Mouse (Mus musculus): Measurements from ENCODE around the gene Aurkaip1.
"Not testable (repeated sequence)": the region's sequence is repeated elsewhere in the genome, so short reads cannot be mapped to it uniquely, and the experiment has no call there.

Gene Aurkaip1

DNA sequence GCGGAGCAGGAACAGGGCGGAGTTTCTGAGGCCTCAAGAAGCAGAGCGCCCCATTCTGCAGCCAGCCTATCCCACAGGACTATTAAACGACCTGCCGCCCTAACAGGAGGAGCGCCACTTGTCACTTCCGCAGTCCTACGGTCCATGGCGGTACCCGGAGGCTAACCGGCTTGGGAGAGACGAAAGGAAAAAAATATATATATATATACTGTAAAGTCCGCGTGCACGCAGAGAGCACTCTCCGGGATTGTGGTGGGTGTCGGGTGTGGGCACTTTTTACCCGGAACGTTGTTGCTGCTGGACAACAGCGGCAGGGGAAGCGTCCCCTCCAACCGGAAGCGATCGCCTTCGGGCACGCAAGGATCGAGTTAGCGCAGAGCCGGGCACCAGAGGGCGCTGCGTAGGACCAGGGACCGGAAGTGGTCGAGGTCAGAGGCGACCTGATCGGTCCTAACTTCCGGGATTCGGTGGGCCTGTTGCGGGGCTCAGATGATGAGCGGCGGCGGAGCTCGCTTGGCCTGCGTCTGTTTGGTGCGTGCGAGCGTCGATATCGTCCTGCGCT is at the start of gene Aurkaip1:
Aurkaip1 (plus strand) TSS at position 68 of the 562 bp plus-strand sequence.
- in situ Hi-C loops (cut with MboI, MseI), result no loop called here

DNA sequence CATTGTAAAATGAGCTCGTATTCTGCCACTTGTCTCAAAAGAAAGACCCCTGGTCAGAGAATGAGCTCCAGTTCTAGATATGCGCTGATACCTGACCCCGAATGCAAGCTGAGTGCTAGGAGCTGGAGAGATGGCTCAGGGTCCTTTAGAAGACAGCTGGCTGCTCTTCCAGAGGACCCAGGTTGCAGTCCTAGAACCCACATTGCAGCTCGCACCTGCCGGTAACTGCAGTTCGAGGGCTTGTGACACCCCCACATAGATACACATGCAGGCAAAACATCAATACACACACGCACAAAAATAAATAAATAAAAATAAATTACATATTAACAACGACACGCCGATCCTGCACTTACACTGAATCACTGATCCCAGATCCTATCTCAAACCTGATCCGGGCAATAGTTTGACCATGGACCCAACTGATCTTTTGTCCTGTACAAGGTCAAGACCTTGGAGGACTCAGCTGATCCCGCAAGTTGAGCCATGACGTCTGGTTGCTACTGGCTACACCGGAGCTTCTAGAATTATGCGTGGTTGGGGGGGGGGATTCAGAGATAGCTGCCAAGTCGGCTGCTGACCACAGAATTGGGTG is 47.5 kb upstream of the Aurkaip1 start:
- in situ Hi-C loops (cut with MboI, MseI), result no loop called here

DNA sequence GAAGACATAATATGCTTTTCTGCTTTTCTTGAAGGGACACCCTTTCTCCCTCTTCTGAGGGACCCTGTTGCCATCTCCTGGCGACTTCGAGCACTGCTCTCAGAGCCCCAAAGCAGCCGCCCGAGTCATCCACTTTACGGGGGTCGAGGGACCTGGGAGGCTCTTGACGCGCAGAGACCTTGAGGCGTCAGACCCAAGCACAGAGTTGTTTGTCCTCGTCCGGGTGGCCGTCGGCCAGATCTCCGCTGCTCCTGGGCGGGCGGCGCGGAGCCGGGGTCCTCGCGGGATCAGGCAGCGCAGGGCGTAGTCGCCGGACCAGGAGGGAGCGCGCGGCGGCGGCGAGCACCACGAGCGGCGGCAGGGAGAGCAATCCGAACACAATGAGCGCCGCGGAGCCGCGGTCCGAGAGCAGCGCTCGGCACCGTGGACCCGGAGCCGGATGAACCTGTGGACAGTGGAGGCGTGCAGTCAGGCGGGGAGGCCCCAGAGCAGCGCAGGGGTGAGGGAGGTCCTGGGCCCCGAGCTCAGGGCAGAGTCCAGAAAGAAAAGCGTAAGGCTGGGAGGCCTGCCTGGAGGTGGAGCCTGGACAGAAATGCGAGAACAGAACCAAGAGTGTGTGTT is 46.9 kb upstream of the Aurkaip1 start:
- in situ Hi-C loops (cut with MboI, MseI), result no loop called here

DNA sequence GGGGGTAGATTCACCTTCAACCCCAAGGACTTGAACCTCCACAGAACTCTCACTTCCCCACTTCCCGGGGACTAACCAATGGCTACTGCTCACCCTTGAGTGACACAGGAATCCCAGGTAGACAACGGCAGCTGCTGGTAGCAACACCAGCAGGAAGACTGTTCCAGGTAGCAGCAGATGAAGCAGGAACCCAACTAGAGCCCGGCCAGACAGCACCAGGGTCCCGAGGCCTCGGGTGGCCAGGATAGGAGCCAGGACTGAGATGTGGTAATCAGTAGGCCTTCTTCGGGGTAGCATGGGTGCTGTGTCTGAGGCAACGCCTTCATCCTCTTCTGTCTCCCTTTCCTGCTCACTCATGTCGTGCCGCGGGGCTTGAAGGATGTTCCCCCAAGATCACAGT is 45.8 kb upstream of the Aurkaip1 start:
- in situ Hi-C loops (cut with MboI, MseI), result no loop called here

DNA sequence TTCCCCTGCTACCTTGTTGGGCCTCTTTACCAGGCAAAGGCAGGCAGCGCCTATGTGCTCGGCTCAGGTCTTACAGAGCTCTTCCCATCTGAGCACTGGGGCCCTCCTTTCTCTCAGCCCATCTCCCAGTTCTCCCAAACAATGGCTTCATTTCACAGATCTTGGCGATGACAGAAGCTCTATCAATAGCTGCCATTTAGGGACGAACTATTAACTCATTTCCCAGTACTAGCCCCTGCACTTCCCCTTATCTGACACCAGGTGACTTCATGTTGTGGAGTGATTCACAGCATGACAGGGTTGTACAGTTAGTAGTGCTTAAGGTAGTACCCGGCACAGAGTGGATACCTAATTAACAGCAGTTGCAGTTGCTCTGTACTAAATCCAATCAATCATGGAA is 45.3 kb upstream of the Aurkaip1 start, which contains the start of gene Tmem88b:
Tmem88b (minus strand) TSS at position 56 of the 400 bp plus-strand sequence.
- in situ Hi-C loops (cut with MboI, MseI), result no loop called here

DNA sequence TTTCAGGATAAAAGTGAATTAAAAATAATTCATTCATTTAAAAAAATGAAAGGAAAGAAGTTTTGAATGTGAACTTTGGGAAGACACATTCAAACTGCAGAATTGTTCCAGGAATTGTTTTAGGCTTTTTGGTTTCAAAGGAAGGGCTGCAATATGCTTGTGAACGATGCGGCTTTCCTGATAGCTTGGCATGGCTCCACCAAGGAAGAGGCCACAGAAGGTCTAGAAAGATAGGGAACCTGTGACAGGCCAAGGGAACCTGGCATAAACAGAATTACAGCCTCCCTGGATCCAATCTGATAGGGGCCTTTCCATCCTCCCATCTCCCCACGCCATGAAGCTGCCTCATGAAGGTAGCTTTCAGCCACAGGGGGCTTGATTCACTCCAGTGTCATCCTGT is 42.8 kb upstream of the Aurkaip1 start:
- in situ Hi-C loops (cut with MboI, MseI), result no loop called here

DNA sequence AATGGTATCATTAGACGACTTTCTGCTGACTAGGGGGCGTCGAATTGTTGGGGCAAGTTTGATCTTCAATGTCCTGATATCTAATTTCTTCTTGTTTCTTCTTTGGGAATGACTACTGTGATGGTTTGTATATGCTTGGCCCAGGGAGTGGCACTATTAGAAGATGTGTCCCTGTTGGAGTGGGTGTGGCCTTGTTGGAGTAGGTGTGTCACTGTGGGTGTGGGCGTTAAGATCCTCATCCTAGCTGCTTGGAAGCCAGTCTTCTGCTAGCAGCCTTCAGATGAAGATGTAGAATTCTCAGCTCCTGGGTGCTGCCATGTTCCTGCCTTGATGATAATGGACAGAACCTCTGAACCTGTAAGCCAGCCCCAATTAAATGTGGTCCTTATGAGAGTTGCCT is 42.2 kb upstream of the Aurkaip1 start:
- in situ Hi-C loops (cut with MboI, MseI), result not testable (repeated sequence)

DNA sequence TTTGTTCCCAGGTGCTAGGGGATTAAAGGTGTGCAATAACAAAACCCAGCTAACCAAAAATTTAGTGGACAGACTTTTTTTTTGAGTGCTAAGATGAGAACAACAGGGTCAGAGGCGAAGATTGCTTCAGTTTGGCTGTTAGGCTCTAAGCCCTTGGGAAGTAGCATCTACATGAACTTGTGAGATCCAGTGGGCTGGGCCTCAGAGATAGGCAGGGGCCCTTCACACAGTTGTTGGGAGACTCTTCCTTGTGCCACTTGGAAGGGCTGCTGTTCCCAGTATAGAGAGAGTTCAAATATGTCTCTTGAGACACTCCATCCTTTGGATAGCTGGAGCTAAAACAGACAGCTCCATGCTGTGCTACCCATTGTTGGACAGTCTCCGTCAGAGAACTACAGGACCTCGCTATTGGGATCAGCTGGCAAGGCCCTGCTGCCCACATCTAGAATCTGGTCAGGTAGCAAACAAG is 41.0 kb upstream of the Aurkaip1 start, which contains the start of gene Ankrd65:
Ankrd65 (plus strand) TSS at position 419 of the 469 bp plus-strand sequence.
- in situ Hi-C loops (cut with MboI, MseI), result no loop called here

DNA sequence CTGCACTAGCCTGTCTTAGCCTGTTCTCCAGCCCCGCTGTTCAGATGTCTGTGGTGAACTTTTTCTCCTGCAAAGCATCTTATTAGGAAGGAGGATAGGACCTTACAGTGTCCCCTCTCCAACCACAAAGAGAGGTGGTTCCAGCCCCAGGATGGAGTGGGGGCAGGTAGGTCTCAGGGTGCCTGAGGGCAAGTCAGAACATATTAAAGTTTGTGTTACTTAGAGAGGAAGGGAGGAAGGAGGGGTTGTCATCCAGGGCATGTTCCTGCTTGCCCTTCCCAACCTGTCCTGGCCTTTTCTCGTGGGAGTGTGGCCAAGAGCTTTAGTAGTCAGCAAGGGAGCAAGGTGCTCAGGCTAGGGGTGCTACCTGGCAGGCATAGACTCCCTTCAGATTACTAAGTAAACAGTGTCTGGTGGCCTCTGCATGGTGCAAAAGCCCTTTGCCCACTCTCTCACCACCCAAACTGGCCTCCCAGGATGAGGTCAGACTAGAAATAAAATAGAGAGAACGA is 40.4 kb upstream of the Aurkaip1 start:
- in situ Hi-C loops (cut with MboI, MseI), result no loop called here

DNA sequence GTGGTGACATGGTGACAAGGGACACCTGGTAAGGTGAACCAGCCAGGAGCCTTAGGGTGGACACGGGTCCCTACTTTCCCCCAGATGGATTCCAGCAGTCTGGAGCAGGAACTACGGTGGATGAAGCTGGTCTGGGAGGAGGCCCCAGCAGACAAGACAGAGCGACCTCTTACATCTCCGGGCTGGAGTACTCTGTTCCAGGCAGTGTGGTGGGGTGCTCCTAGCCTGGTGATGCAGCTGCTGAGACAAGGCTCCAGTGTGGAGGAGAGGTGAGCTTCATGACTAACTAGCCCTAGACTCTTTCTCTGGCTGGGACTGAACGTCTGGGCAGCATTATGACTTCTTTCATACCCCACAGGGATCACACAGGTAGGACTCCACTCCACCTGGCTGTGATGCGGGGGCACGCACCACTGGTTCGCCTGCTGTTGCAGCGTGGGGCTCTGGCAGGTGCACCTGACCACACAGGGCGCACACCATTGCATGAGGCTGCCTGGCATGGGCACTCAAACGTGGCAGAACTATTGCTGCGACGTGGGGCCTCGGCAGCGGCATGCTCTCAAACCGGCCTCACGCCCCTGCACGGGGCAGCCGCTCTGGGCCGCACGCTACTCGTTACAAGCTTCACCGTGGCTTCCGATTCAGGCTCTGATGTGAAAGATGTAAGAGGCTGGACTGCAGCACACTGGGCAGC is 39.7 kb upstream of the Aurkaip1 start:
- in situ Hi-C loops (cut with MboI, MseI), result no loop called here

DNA sequence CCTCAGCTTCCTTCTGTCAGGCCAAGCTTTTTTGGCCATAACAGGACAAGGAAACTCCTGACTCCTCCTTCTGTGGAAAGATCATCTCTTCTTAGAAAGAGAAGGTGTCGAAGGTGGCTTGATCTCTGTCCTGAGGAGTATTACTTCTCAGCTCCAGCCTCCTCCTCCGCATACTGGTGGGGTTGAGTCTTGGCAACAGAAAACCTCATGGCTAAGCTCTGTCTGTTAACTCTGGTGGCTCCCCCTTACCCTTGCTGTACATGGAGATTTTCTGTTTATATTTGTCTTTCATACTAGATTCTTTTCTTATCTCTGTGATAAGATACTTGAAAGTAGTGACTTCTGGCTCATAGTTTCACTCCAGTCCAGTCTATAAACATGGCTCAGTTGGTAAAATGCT is 37.3 kb upstream of the Aurkaip1 start:
- in situ Hi-C loops (cut with MboI, MseI), result no loop called here

DNA sequence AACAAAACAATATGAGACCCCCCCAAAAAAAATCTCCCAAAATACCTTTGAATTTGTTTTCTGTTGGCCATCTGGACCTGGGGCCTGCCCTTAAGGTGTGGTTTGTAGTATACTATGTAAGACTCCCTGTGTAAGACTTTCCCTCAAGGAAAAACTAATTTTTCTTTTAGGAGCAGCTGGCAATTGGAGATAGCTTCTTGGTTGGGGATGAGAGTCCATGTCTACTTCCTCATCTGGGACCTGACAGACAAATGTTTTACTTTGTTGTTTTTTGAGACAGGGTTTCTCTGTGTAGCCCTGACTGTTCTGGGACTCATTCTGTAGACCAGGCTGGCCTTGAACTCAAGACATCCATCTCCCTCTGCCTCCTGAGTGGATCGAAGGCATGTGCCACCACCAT is 29.0 kb upstream of the Aurkaip1 start:
- in situ Hi-C loops (cut with MboI, MseI), result no loop called here

DNA sequence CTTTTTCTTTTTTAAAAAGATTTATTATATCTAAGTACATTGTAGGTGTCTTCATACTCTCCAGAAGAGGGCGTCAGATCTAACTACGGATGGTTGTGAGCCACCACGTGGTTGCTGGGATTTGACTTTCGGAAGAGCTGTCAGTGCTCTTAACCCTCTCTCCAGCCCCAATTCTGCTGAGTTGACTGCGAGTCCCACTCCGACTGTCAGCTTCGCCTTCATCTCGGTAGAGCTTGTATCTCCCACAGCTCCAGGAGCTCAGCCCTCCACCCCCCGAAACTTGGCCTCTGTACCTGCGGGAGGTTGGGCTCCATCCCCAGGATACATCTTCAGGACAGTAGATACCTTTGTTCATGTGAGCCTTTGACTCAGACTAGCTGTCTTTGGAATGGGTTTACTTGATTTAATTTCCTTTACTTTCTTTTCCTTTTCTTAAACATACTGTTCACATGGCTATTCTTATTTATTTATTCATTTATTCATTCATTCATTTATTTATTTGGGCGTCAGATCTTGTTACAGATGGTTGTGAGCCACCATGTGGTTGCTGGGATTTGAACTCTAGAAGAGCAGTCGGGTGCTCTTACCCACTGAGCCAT is 28.2 kb upstream of the Aurkaip1 start, which contains the start of gene Mrpl20:
Mrpl20 (plus strand) TSS at position 138 of the 599 bp plus-strand sequence.
- in situ Hi-C loops (cut with MboI, MseI), result no loop called here

DNA sequence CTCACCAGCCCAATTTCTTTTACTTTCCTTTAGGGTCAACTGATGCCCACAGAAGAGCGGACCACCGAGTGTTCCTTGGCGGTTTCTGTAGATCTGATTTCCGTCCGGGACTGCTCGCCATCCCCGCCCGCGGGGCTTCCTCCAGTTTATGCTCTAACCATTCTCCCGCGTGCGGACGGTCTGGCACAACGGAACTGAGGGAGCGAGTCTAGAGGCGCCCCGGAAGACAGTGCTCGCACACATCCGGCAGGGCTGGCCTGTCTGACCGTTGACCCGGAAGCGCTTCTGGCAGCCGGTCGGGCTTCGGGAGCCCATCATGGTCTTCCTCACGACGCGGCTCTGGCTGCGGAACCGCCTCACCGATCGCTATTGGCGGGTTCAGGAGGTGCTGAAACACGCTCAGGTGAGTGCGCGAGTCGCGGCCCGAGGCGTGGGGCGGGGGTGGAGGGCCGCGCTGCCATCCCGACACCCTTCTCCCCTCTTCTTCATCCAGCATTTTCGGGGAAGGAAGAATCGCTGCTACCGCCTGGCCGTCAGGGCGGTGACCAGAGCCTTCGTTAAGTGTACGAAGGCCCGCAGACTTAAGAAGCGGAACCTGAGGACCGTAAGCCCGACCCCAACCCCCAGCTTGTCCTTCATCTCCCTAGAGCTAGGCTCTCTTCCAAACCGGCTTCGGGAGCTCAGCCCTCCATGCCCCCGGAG is 27.6 kb upstream of the Aurkaip1 start:
- in situ Hi-C loops (cut with MboI, MseI), result no loop called here

DNA sequence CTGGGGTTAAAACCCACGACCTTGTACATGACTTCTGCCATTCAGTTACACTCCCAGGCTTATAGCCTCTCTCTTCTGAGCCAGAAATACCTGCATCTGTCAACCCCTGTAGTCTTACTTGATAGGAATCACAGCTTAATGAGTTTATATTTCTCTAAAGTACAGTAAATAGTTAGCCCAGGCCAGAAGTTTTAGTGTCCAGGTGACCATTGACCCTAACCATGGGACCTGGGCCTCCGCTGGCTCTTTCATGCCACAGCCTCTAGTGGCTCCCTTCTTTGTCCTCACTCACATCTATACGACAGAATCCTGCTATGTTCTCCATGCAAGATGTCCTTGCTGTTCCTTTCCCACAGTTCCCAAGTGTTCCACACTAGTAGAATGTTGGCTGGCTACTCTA is 23.2 kb upstream of the Aurkaip1 start:
- in situ Hi-C loops (cut with MboI, MseI), result no loop called here

DNA sequence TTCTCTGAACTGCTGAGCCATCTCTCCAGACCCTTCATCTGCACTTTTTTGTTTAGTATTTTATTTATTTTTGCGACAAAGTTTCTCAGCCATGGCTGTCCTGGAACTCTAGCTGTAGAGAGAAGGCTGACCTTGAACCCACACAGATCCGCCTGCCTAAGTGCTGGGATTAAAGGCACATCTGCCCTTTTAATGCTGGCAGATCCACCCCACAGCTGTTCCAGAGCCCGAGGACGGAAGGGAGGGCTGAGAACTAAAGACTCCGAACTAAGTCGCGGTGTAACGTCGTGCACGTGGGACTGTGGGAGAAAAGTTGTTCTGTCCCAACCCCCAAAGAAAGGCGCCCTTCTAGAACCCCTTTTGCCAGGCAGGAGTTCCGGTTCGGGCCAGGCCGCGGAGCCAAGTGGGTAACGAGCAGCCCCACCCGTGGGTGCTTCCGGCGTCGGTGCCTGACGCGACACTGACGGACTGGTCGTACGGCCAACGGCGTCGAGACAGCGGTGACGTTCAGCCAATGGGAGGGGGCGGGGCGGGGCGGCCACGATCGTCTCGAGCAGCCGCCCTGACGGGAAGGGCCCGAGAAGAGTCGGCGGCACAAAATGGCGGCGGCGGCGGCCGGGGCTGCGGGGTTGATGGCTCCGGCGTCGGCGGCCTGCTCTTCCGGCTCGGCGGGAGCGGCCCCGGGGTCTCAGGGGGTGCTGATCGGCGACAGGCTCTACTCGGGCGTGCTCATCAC is 19.0 kb upstream of the Aurkaip1 start, which contains the start of gene Ccnl2:
Ccnl2 (plus strand) TSS at position 561 of the 736 bp plus-strand sequence.
- in situ Hi-C loops (cut with MboI, MseI), result no loop called here

DNA sequence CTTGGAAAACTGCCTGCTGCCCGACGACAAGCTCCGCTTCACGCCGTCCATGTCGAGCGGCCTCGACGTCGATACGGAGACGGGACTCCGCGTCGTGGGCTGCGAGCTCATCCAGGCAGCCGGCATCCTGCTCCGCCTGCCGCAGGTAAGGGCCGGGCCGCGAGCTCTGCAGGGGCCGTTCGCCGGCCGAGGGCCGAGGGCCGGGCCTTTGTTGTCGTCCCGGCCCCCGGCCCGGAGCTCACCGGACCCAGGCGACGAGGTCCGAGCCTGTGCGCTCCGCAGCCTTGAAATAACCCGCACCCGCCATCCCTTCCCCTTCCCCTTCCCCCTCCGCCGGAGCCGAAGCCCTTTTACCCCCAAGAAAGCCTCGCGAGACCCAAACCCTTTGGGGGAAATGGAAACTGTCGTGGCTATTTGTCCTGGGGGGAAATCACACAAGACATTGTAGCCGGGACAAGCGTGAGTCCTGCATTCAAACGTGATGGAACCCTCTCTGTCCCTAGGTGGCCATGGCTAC is 18.3 kb upstream of the Aurkaip1 start:
- in situ Hi-C loops (cut with MboI, MseI), result no loop called here

DNA sequence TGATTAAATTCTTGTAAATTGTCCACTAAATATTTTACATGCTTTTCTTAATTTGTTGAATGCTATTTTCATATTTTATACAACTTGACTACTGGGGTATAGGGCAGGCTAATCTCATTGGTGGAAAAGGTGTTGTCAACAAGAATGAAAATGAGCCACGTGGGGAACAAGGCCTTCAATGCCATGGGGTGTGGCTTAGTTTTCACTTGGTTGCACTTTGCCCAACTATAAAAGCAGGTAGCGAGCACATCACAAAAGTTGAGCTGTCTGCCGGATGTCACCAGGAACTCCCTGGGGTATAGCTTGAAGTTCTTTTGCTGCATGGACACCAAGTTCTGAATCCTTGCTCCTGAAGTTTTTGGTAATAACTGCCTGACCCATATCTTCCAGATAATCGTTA is 13.5 kb upstream of the Aurkaip1 start:
- in situ Hi-C loops (cut with MboI, MseI), result no loop called here

DNA sequence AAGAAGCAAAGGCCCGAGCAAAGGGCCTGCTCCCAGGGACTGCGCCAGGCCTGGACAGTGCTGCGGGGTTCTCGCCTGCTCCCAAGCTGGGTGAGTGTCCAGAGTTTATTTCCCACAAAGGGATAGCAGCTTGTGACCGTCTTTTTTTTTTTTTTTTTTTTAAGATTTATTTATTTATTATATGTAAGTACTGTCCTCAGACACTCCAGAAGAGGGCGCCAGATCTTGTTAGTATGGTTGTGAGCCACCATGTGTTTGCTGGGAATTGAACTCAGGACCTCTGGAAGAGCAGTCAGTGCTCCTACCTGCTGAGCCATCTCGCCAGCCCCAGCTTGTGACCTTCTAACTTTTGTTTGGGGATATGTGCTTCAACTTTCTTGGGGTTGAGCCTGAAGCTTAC is 10.0 kb upstream of the Aurkaip1 start:
- in situ Hi-C loops (cut with MboI, MseI), result no loop called here

DNA sequence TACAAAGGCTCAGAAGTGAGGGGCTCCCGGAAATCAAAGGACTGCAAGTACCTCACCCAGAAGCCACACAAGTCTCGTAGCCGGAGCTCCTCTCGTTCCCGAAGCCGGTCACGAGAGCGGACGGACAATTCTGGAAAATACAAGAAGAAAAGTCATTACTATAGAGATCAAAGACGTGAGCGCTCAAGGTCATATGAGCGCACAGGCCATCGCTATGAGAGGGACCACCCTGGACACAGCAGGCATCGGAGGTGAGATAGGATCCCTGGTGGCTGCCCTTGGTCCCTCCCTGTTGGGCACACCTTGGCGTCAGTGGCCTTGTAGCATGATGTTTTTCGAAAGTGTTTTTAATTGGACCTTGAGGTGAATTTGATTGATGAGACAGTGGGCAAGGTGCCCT is 7.6 kb upstream of the Aurkaip1 start:
- in situ Hi-C loops (cut with MboI, MseI), result no loop called here
